Mouse (Mus musculus) ES-Bruce4 (cell line): ENCODE measurements around the gene Pcdh9. TPM values are rescaled to one million over a fixed set of nuclear protein-coding genes. Genes with fewer than 3 reads are reported as not detected.

Experiments
- H3K27ac ChIP-seq: 2 replicates; pipeline ENCODE4 v1.5.1; 2012; ENCODE audit warnings: low read length, inconsistent platforms; ENCODE audit not compliant: insufficient read depth
- H3K27me3 ChIP-seq: 2 replicates; pipeline ENCODE4 v1.6.1; 2012; ENCODE audit warnings: mild to moderate bottlenecking, low read length, inconsistent platforms; ENCODE audit not compliant: control insufficient read depth, poor library complexity, insufficient read depth, severe bottlenecking
- H3K36me3 ChIP-seq: 2 replicates; pipeline ENCODE4 v1.6.1; 2012; ENCODE audit warnings: inconsistent platforms, mild to moderate bottlenecking, low read length, moderate library complexity; ENCODE audit not compliant: control insufficient read depth, poor library complexity, insufficient read depth, severe bottlenecking
- H3K4me1 ChIP-seq: one replicate; pipeline ENCODE4 v1.8.1; 2011; ENCODE audit warnings: low read length; ENCODE audit not compliant: control insufficient read depth, insufficient read depth
- H3K4me3 ChIP-seq: 2 replicates; pipeline ENCODE4 v1.5.1; 2011; ENCODE audit warnings: low read depth, mild to moderate bottlenecking, low read length
- H3K9ac ChIP-seq: 2 replicates; pipeline ENCODE4 v1.6.1; 2012; ENCODE audit warnings: low read depth, mild to moderate bottlenecking, inconsistent platforms; ENCODE audit not compliant: poor library complexity, severe bottlenecking
- H3K9me3 ChIP-seq: replicated peaks from 2 replicates; pipeline ENCODE4 v1.6.1; 2012; ENCODE audit warnings: mild to moderate bottlenecking, low read length, inconsistent platforms; ENCODE audit not compliant: control insufficient read depth, poor library complexity, insufficient read depth, severe bottlenecking
- CTCF ChIP-seq: IDR thresholded peaks from one replicate; pipeline ENCODE4 v1.8.1; 2011; ENCODE audit warnings: low read depth, low read length
- EP300 ChIP-seq: IDR thresholded peaks from 2 replicates; pipeline ENCODE4 v1.6.1; 2011; ENCODE audit warnings: low read depth, low read length; ENCODE audit not compliant: insufficient read depth
- POLR2A ChIP-seq: IDR thresholded peaks from one replicate; pipeline ENCODE4 v1.8.1; 2011; ENCODE audit warnings: low read length; ENCODE audit not compliant: insufficient read depth
- polyA plus RNA-seq: library from polyadenylated mRNA; stranded (reverse); fragments of >200 nt; gene quantifications from 2 replicates; pipeline ENCODE4 v1.2.4, GENCODE M21; 2011; ENCODE audit warnings: low read depth; ENCODE audit not compliant: missing spikeins, insufficient read depth, insufficient read length

Gene Pcdh9
- polyA plus RNA-seq, 1 experiment, result 0.12 TPM

DNA sequence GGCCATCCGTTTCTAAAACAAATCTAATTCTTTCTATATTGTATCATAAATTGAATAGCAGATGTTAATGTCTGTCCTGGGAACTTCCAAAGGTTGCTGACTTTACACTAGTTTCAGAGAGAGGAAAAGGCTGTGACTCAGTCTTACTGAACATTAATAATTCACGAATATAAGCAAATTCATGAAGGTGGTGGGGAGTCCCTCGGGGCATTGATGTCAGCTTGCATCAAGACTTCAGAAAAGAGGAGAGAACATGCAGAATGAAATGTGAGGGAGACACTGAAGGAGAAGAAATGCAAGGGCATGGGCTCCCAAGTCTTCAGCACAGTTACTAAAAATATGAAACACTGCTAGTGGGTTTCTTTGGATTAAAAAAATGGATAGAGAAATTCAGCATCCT, 181.8 kb downstream of the Pcdh9 start:
- H3K9ac ChIP-seq, result no peak overlapping the region
- no peaks in the 10 kb centered on the region for H3K4me1 ChIP-seq
- H3K4me3 ChIP-seq, result no peak overlapping the region
- H3K36me3 ChIP-seq, result no peaks in the 10 kb centered on the region
- TF ChIP-seq CTCF (no peak), EP300 (no peak), POLR2A (no peak)
- H3K9me3 ChIP-seq, result no peaks in the 10 kb centered on the region
- no peak overlapping the region for H3K27ac ChIP-seq
- no peaks in the 10 kb centered on the region for H3K27me3 ChIP-seq

DNA sequence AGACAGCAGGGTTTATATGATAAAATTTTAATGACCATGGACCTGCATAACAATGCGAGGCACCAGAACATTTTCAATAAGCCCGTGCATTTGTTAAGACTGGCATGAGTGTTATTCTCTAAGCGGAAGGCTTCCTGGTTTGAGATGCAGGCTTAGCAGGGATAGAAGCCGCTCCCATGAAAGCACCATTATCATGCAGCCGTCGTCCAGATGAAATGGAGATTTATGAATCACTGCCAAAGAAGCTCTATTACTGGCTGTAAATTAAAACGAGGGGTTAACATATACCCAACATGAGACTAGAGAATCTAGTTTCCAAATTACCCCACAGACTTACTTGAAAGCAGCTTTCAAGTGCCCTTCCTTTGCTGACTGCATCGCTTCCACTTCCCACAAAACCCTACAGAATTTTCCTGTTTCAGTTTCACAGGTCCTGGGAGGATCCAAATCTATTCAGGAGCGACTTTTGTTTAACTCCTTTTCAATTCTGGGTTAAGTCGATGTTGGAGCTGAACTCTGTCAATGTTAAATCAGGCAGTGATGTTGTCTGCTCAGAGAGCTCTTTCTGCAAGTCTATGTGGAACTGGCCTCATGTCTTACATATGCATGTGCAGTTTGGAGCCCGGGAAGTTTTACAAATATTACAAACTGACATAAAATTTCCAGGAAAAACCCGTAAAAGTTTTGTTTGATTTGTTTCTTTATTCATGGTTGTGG, 188.9 kb downstream of the Pcdh9 start:
- Histone ChIP-seq H3K4me3 (no peak overlapping the region), H3K9ac (no peak overlapping the region), H3K27me3 (no peaks in the 10 kb centered on the region), H3K9me3 (no peaks in the 10 kb centered on the region), H3K4me1 (no peaks in the 10 kb centered on the region), H3K36me3 (no peaks in the 10 kb centered on the region), H3K27ac (no peak overlapping the region)
- TF ChIP-seq CTCF (no peak), EP300 (no peak), POLR2A (no peak)

DNA sequence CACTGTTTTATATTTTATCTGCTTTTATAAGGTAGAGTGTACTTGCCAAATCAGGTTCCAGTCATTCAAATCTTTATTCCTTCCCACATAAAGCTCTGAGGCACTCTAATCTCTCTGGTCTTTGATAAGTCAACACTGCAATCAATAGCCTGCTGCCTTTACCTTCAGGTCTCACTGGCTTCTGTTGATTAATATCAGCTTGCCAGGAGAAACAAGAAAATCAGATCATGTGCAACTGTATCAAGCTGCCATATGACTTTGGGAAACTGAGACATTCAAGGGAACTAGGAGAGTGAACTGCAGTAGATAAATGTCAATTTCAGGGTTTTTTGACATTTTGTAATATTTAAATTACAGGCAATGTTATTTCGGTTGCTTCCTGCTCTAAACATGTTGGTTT, 189.6 kb downstream of the Pcdh9 start:
- TF ChIP-seq CTCF (no peak), EP300 (no peak), POLR2A (no peak)

DNA sequence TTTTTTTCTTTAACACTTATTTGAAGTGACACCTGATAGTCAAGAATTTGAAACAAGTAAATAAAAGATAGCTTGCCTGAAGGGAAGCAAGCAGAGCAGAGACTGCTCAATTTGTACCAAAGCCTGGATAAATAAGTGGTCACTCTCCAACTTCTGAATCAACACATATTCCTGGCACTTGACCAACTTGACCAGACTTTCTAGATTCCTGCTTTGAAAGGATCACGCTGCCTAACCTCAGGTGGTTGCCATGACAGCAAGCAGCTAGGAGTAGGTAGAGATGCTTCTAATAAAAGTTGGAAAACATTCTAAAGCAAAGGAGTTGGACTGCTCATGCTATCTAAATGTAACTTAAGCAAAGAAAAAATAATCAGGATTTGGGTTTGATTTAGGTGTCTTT, 205.8 kb downstream of the Pcdh9 start:
- H3K27me3 ChIP-seq, result no peaks in the 10 kb centered on the region
- no peaks in the 10 kb centered on the region for H3K9me3 ChIP-seq
- no peak overlapping the region for H3K27ac ChIP-seq
- H3K4me3 ChIP-seq, result no peak overlapping the region
- no peaks in the 10 kb centered on the region for H3K36me3 ChIP-seq
- no peaks in the 10 kb centered on the region for H3K4me1 ChIP-seq
- no peak overlapping the region for H3K9ac ChIP-seq
- TF ChIP-seq CTCF (no peak), EP300 (no peak), POLR2A (no peak)

More for the DNA sequence above, 189.6 kb downstream of the Pcdh9 start:
- H3K9me3 ChIP-seq, result no peaks in the 10 kb centered on the region
- no peaks in the 10 kb centered on the region for H3K4me1 ChIP-seq
- no peak overlapping the region for H3K27ac ChIP-seq
- H3K27me3 ChIP-seq, result no peaks in the 10 kb centered on the region
- H3K36me3 ChIP-seq, result no peaks in the 10 kb centered on the region
- H3K4me3 ChIP-seq, result no peak overlapping the region
- H3K9ac ChIP-seq, result no peak overlapping the region

DNA sequence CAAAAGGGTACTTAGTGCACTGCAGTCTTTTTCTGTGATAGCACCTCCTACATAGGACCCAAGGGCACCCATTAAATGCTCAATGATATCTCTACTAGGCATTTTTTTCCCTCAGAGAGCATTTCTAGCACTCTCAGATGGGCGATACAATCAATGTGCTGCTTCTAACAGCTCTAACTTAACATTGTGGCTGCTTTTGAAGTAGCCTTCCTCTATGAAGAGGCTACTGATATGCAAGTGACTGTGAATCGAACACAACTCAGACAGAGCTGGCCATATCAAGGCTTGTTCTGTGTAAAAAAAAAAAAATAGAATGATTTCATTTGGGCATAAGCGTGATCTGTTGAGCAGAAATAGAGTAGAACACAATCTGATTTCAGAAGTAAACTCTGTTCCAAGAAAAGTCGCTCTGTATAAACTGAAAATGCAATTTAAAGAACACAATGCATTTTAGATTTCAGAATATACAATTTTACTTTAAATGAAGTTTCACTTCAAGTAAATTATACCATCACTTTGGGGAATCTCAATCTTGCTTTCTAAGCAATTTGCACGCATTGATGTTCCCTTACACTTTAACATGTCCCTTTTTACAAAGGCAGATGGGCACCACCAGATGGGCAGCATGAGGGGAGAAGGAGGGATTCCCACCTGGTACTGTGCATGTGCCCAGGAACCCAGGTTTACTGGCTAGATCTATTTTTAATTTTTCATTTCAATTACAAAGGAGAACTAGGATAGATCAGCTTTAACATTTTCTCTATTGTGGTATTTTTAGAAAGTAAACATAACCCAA, 215.0 kb downstream of the Pcdh9 start:
- no peak overlapping the region for H3K27ac ChIP-seq
- no peaks in the 10 kb centered on the region for H3K9me3 ChIP-seq
- no peak overlapping the region for H3K4me3 ChIP-seq
- H3K9ac ChIP-seq, result no peak overlapping the region
- H3K27me3 ChIP-seq, result no peaks in the 10 kb centered on the region
- H3K36me3 ChIP-seq, result no peaks in the 10 kb centered on the region
- no peak for TF ChIP-seq POLR2A
- H3K4me1 ChIP-seq, result no peaks in the 10 kb centered on the region

DNA sequence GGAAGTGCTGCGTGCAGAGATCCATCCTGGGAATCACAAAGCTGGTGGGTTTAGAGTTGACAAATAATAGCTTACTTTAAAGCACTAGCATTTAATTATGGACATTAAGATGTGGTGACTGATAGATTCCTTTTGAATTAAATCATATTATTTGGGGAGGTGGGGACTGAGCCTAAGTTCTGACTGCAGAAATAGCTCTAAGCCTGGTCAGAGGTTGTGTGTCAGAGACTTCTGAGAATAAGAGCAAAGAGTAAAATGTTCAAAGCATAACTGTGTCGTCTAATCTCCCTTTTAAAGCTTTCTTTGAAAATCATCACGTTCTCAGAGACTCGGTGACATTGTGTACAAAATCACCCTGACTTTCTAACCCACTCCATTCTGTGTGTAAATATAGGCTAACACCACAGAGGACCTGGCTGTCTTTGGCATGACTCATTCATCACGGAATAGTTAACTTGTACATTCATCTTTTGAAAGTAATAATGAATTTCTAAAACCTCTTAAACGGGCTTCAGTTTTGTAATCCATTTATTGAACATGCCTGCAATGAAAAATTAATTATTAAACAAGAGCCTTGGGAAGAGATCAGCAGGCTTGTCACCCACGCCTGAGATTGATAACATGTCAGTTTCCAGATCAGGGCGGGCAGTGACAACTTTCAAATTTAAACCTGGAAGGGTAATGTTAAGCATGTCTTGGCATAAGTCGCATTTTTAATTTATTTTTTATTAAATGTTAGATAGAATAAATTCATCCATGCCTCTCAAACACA, 236.3 kb downstream of the Pcdh9 start:
- H3K36me3 ChIP-seq, result no peaks in the 10 kb centered on the region

More for the DNA sequence above, 236.3 kb downstream of the Pcdh9 start:
- H3K4me3 ChIP-seq, result no peak overlapping the region
- TF ChIP-seq EP300 (no peak), POLR2A (no peak), CTCF (no peak)
- H3K9ac ChIP-seq, result no peak overlapping the region
- no peaks in the 10 kb centered on the region for H3K4me1 ChIP-seq
- no peak overlapping the region for H3K27ac ChIP-seq
- H3K9me3 ChIP-seq, result no peaks in the 10 kb centered on the region
- no peaks in the 10 kb centered on the region for H3K27me3 ChIP-seq
